Comparison of ENCODE assay signal across 8 mouse cellular contexts in genomic region chr4:134591506-134592061, GRCm38 (mm10). TPM values are rescaled to one million over a fixed set of nuclear protein-coding genes. Genes with fewer than 3 reads are reported as not detected.
DNase-seq lines count a peak whose midpoint lies in the region; ATAC-seq lines count a peak whose summit lies in the region.
"Had no signal": no experiment of that assay in that cellular context is flagged by ENCODE, and none has a peak within 500 bp of the region (broad histone marks: within the 10 kb centered on the region; RNA-seq: fewer than 3 reads in every experiment).

No protein-coding gene starts in this region.

- H3K4me3 ChIP-seq in neural tube, embryonic 14.5 days (ENCODE audit: low read depth, low read length), result no peak overlapping the region
- H3K4me3 ChIP-seq: left cerebral cortex, adult 2 months had no signal

- peak overlapping the region; percentile 34; the same call in 1 of the 2 replicates for H3K9ac ChIP-seq in neural tube, embryonic 14.5 days (replicated peaks; ENCODE audit: low read depth, low read length)

- no peaks in the 10 kb centered on the region for H3K9me3 ChIP-seq in neural tube, embryonic 14.5 days (ENCODE audit: control insufficient read depth, low read length)

- WGBS in large intestine, adult 2 months, result 11% methylated on average over 11 of the region's 11 CpGs
- WGBS in neural tube, embryonic 14.5 days, result 37% methylated on average over 11 of the region's 11 CpGs

- intact Hi-C loops in heart, postnatal 10 days (cut with DNase I), result loop anchor here (2.0 kb wide), 1 partner anchor 37 kb away; no protein-coding TSS in a partner anchor

- no peaks in the 10 kb centered on the region for H3K27me3 ChIP-seq in neural tube, embryonic 14.5 days (ENCODE audit: control insufficient read depth, insufficient read depth, low read length)

- H3K27ac ChIP-seq in neural tube, embryonic 14.5 days (ENCODE audit: low read depth, low read length), result peak overlapping the region; percentile 70
- H3K27ac ChIP-seq: left cerebral cortex, adult 2 months had no signal

- H3K4me1 ChIP-seq in neural tube, embryonic 14.5 days (ENCODE audit: control insufficient read depth, insufficient read depth, low read length), result peaks cover 21% of the 10 kb centered on the region

- ATAC-seq in neural tube, embryonic 14.5 days (ENCODE audit: low read depth), result peak; percentile 72
- no peak for ATAC-seq in CD4-positive, CD25-positive, alpha-beta regulatory T cell, adult 4 months

- H3K4me2 ChIP-seq in neural tube, embryonic 14.5 days (ENCODE audit: low read depth, low read length), result no peak overlapping the region

- DNase-seq in NIH3T3 (ENCODE audit: low read depth), result peak; percentile 77
- peak; percentile 89 for DNase-seq in adrenal gland, adult 2 months
- peak; percentile 16 for DNase-seq in fat pad, adult 2 months (ENCODE audit: extremely low read depth, low read depth, low spot score)
- peak; percentile 90 to 92 for DNase-seq in heart, postnatal 10 days
- DNase-seq in large intestine, adult 2 months (ENCODE audit: low read depth, low spot score), result peak; percentile 44

- H3K36me3 ChIP-seq in neural tube, embryonic 14.5 days (ENCODE audit: control insufficient read depth, insufficient read depth, low read length), result no peaks in the 10 kb centered on the region

RNA-seq across cellular contexts. Expression of gene Selenon, which starts 39.6 kb away (rescaled TPM):
- total RNA-seq in adrenal gland, adult 2 months (2021), result 10 to 100 TPM; 21.9 to 42.5 TPM
- polyA plus RNA-seq in adrenal gland, adult 2 months (2012; rRNA removed), result 34.5 and 35.1 TPM in 2 replicates
- total RNA-seq in heart, postnatal 10 days (2021), result 10 to 100 TPM; 38.2 to 45.2 TPM
- 5.3 and 5.4 TPM in 2 replicates for polyA plus RNA-seq in large intestine, adult 2 months (2012; rRNA removed)
- 11.2 and 12.1 TPM in 2 replicates for polyA plus RNA-seq in neural tube, embryonic 14.5 days (2014; fragmentation: Nextera tagmentation; extraction: Ambion mirVana)
- polyA plus RNA-seq in CD4-positive, CD25-positive, alpha-beta regulatory T cell, adult 4 months (2017; shearing (Covaris generic)), result 1 to 10 TPM in 1 of 2 experiments, under 1 TPM in 1; 0.19 to 1.9 TPM

RNA-seq across cellular contexts. Expression of gene Mtfr1l, which starts 56.4 kb away (rescaled TPM):
- total RNA-seq in adrenal gland, adult 2 months (2021), result 100 to 1,000 TPM; 124 to 147 TPM
- polyA plus RNA-seq in adrenal gland, adult 2 months (2012; rRNA removed), result 98.8 and 102 TPM in 2 replicates
- 100 to 1,000 TPM; 159 to 165 TPM for total RNA-seq in heart, postnatal 10 days (2021)
- polyA plus RNA-seq in large intestine, adult 2 months (2012; rRNA removed), result 56.1 and 82.9 TPM in 2 replicates
- polyA plus RNA-seq in neural tube, embryonic 14.5 days (2014; fragmentation: Nextera tagmentation; extraction: Ambion mirVana), result 195 and 199 TPM in 2 replicates
- polyA plus RNA-seq in CD4-positive, CD25-positive, alpha-beta regulatory T cell, adult 4 months (2017; shearing (Covaris generic)), result 100 to 1,000 TPM in 1 of 2 experiments, 10 to 100 TPM in 1; 83.6 to 119 TPM

Comparison
In these comparisons a context has a peak if more than half of its experiments do, and no peak if none do; other contexts are left out.
1. DNase-seq: peak in every context shown above with its lines; median percentile 91 in heart, postnatal 10 days; 89 in adrenal gland, adult 2 months; 77 in NIH3T3; 44 in large intestine, adult 2 months; 16 in fat pad, adult 2 months.